Mouse (Mus musculus): ENCODE results near the gene Prkd2. TPM values are rescaled to one million over a fixed set of nuclear protein-coding genes. Genes with fewer than 3 reads are reported as not detected.

The Prkd2 gene
- total and polyA plus RNA-seq, 3 experiments = 15.3 to 26.2 (median 19.9) TPM

GRCm38 (mm10) chr7:16884334-16884733 lies 41.6 kb downstream of the Prkd2 start:
- 88% methylated on average over 4 of the region's 4 CpGs for WGBS

DNA sequence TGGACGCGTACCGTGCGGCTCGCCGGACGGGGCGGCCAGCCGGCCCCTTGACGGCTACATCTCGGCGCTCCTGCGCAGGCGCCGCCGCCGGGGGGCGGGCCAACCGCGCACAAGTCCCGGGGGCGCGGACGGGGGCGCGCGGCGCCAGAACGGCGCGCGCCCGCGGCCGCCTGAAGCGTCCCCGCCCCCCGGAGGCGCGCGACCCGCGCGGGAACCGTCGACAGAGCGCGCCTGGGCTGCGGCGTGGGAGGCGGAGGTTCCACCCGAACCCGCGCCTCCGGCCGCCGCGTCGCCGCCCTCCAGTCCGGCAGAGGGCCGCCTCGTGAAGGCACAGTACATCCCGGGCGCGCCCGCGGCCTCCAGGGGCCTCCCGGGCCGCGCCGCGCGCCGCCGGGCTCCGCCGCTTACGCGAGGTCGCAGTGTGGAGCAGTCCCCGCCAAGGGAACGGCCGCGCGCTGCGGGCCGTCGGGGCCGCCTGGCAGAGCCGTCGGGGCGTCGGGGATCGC lies 42.6 kb downstream of the Prkd2 start:
- 0 out of 2 replicates have a peak overlapping the region, but pooled peaks have one; percentile 28 for H3K9ac ChIP-seq (ENCODE audit: low read depth, low read length)
- no peaks in the 10 kb centered on the region for H3K36me3 ChIP-seq (ENCODE audit: control insufficient read depth, insufficient read depth, low read length)

More at GRCm38 (mm10) chr7:16884334-16884733, 41.6 kb downstream of the Prkd2 start:
- peaks cover 3% of the 10 kb centered on the region for H3K4me1 ChIP-seq (ENCODE audit: control insufficient read depth, insufficient read depth, low read length)
- no peak overlapping the region for H3K9ac ChIP-seq (ENCODE audit: low read depth, low read length)
- TF ChIP-seq CTCF (IDR thresholded peaks at IDR 0.05) (no peak), EP300 (IDR thresholded peaks at IDR 0.05; ENCODE audit: insufficient read depth, low read depth, low read length) (no peak), POLR2A (IDR thresholded peaks at IDR 0.05; ENCODE audit: insufficient read depth, low read depth, low read length) (no peak)
- H3K27ac ChIP-seq = no peak overlapping the region
- H3K36me3 ChIP-seq (ENCODE audit: control insufficient read depth, insufficient read depth, low read length) = no peaks in the 10 kb centered on the region
- no peaks in the 10 kb centered on the region for H3K79me2 ChIP-seq (replicated peaks; ENCODE audit: control insufficient read depth, insufficient read depth, low read length)
- no peak for DNase-seq
- H3K27me3 ChIP-seq (ENCODE audit: control insufficient read depth, insufficient read depth, low read length) = no peaks in the 10 kb centered on the region
- intact Hi-C loops (cut with DNase I) = no loop called here
- H3K4me3 ChIP-seq = no peak overlapping the region

GRCm38 (mm10) chr7:16885905-16886304 lies 43.2 kb downstream of the Prkd2 start:
- H3K27me3 ChIP-seq (ENCODE audit: control insufficient read depth, insufficient read depth, low read length) = no peaks in the 10 kb centered on the region
- WGBS = 70% methylated on average over 59 of the region's 59 CpGs
- H3K36me3 ChIP-seq (ENCODE audit: control insufficient read depth, insufficient read depth, low read length) = no peaks in the 10 kb centered on the region
- H3K4me1 ChIP-seq (ENCODE audit: control insufficient read depth, insufficient read depth, low read length) = no peaks in the 10 kb centered on the region
- no peaks in the 10 kb centered on the region for H3K79me2 ChIP-seq (replicated peaks; ENCODE audit: control insufficient read depth, insufficient read depth, low read length)
- H3K4me3 ChIP-seq = no peak overlapping the region
- DNase-seq = no peak
- no peak overlapping the region for H3K27ac ChIP-seq
- no peak overlapping the region for H3K9ac ChIP-seq (ENCODE audit: low read depth, low read length)
- TF ChIP-seq CTCF (IDR thresholded peaks at IDR 0.05) = no peak
- no peak for TF ChIP-seq EP300 (IDR thresholded peaks at IDR 0.05; ENCODE audit: insufficient read depth, low read depth, low read length)
- no peak for TF ChIP-seq POLR2A (IDR thresholded peaks at IDR 0.05; ENCODE audit: insufficient read depth, low read depth, low read length)
- intact Hi-C loops (cut with DNase I) = no loop called here

More for the DNA sequence above, 42.6 kb downstream of the Prkd2 start:
- DNase-seq = no peak
- WGBS = 61% methylated on average over 95 of the region's 95 CpGs
- TF ChIP-seq POLR2A (IDR thresholded peaks at IDR 0.05; ENCODE audit: insufficient read depth, low read depth, low read length) = no peak
- no peak for TF ChIP-seq EP300 (IDR thresholded peaks at IDR 0.05; ENCODE audit: insufficient read depth, low read depth, low read length)
- TF ChIP-seq CTCF (IDR thresholded peaks at IDR 0.05) = no peak
- Histone ChIP-seq H3K27me3 (ENCODE audit: control insufficient read depth, insufficient read depth, low read length) (no peaks in the 10 kb centered on the region), H3K4me1 (ENCODE audit: control insufficient read depth, insufficient read depth, low read length) (peaks cover 3% of the 10 kb centered on the region), H3K4me3 (no peak overlapping the region), H3K79me2 (replicated peaks; ENCODE audit: control insufficient read depth, insufficient read depth, low read length) (no peaks in the 10 kb centered on the region), H3K27ac (no peak overlapping the region)
- intact Hi-C loops (cut with DNase I) = no loop called here

DNA sequence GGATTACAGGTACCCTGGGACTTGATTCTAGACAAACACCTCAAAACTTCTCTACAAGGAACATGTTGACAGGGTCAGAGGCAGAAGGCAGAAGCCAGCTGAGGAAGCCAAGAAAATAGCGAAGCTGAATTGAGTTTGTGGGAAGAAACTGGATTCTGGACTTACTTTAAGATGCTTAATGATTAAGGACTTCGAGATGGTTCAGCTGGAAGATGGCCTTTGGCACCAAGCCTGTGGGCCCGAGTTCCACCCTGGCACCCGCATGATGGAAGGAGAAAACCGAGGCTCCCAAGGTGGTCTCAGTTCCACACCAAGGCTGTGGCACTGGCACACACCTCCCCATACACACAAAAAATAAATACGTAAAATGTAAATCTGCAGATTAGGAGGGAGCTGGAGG lies 47.8 kb downstream of the Prkd2 start:
- 44% methylated on average over 6 of the region's 6 CpGs for WGBS
- peak; percentile 64 to 65 for DNase-seq
- TF ChIP-seq CTCF (IDR thresholded peaks at IDR 0.05) = no peak
- Histone ChIP-seq H3K9ac (ENCODE audit: low read depth, low read length) (no peak overlapping the region), H3K27me3 (ENCODE audit: control insufficient read depth, insufficient read depth, low read length) (no peaks in the 10 kb centered on the region), H3K4me3 (no peak overlapping the region), H3K79me2 (replicated peaks; ENCODE audit: control insufficient read depth, insufficient read depth, low read length) (no peaks in the 10 kb centered on the region), H3K27ac (peak overlapping the region; percentile 51; the same call in 1 of the 2 replicates), H3K4me1 (ENCODE audit: control insufficient read depth, insufficient read depth, low read length) (no peaks in the 10 kb centered on the region; the same call in 1 of the 2 replicates), H3K36me3 (ENCODE audit: control insufficient read depth, insufficient read depth, low read length) (no peaks in the 10 kb centered on the region)
- intact Hi-C loops (cut with DNase I) = loop anchor here (5.0 kb wide), 1 partner anchor 143 kb away; no protein-coding TSS in a partner anchor

GRCm38 (mm10) chr7:16890944-16891343 lies 48.2 kb downstream of the Prkd2 start:
- intact Hi-C loops (cut with DNase I) = loop anchor here (1.0 to 5.0 kb wide), 2 partner anchors 68 to 144 kb away; no protein-coding TSS in a partner anchor
- Histone ChIP-seq H3K4me1 (ENCODE audit: control insufficient read depth, insufficient read depth, low read length) (no peaks in the 10 kb centered on the region; the same call in 1 of the 2 replicates), H3K4me3 (no peak overlapping the region), H3K27ac (peak overlapping the region; percentile 58), H3K36me3 (ENCODE audit: control insufficient read depth, insufficient read depth, low read length) (no peaks in the 10 kb centered on the region), H3K9ac (ENCODE audit: low read depth, low read length) (no peak overlapping the region), H3K79me2 (replicated peaks; ENCODE audit: control insufficient read depth, insufficient read depth, low read length) (no peaks in the 10 kb centered on the region), H3K27me3 (ENCODE audit: control insufficient read depth, insufficient read depth, low read length) (no peaks in the 10 kb centered on the region)
- DNase-seq = peak; percentile 87 to 88
- no peak for TF ChIP-seq CTCF (IDR thresholded peaks at IDR 0.05)
- 0 out of 2 replicates have a peak, but pooled peaks have one; percentile 28 for TF ChIP-seq EP300 (IDR thresholded peaks at IDR 0.05; ENCODE audit: insufficient read depth, low read depth, low read length)
- peak; percentile 43 for TF ChIP-seq POLR2A (IDR thresholded peaks at IDR 0.05; ENCODE audit: insufficient read depth, low read depth, low read length)
- 2% methylated on average over 23 of the region's 23 CpGs for WGBS

DNA sequence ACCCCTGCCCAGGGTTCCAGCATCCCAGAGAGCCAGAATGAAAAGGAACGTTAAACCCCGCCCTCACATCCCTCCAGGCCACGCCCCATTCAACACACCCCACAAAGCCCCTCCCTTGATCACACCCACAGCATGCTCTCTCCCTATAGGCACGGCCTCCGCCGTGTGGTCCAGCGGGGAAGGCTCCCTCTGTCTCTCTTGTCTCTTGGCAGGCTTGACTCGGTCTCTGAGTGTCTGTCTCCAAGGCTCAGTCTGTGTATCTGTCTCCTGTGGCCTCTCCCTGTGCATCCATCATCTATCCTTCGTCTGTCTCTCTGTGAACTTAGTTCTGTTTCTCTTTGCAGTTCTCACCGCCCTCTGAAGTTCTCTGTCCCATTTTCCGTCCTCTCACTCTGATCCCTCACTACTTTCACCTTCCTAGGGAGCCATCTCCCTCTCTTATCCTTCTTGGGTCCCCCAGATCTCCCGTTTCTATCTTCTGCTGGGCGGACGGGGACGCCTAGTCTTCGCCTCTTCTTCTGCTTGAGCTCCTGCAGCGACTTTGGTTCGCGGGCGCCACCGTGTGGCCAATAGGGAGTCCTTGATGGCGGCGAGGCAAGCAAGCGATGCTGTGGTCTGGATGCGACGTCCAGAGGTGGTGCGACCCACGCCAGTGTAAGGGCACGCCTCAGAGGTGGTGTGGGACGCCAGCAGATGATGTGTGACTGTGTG lies 49.1 kb downstream of the Prkd2 start, which contains the start of gene Gng8:
Gene Gng8, plus strand, starts transcription at position 146 of the 711 bp plus-strand sequence.
- no peaks in the 10 kb centered on the region for H3K27me3 ChIP-seq (ENCODE audit: control insufficient read depth, insufficient read depth, low read length)
- WGBS = 2% methylated on average over 30 of the region's 30 CpGs
- H3K4me3 ChIP-seq = peak within 1 kb of the TSS; percentile 36
- peak within 1 kb of the TSS; percentile 58 for H3K27ac ChIP-seq
- H3K79me2 ChIP-seq (replicated peaks; ENCODE audit: control insufficient read depth, insufficient read depth, low read length) = no peaks in the 10 kb centered on the region
- H3K36me3 ChIP-seq (ENCODE audit: control insufficient read depth, insufficient read depth, low read length) = no peaks in the 10 kb centered on the region
- TF ChIP-seq EP300 (IDR thresholded peaks at IDR 0.05; ENCODE audit: insufficient read depth, low read depth, low read length) (peak; percentile 22; the same call in 1 of the 2 replicates), CTCF (IDR thresholded peaks at IDR 0.05) (peak; percentile 96), POLR2A (IDR thresholded peaks at IDR 0.05; ENCODE audit: insufficient read depth, low read depth, low read length) (no peak)
- DNase-seq = peak; percentile 87
- no peaks in the 10 kb centered on the region; the same call in 1 of the 2 replicates for H3K4me1 ChIP-seq (ENCODE audit: control insufficient read depth, insufficient read depth, low read length)
- intact Hi-C loops (cut with DNase I) = loop anchor here (1.0 to 5.0 kb wide), 4 partner anchors 17 to 144 kb away; no protein-coding TSS in a partner anchor
- H3K9ac ChIP-seq (ENCODE audit: low read depth, low read length) = 0 out of 2 replicates have a peak within 1 kb of the TSS, but pooled peaks have one; percentile 6

Measured in heart, adult 2 months (tissue).